Mouse (Mus musculus) left cerebral cortex, postnatal 25 days (tissue): ENCODE data around the gene Hoxa10. TPM values are rescaled to one million over a fixed set of nuclear protein-coding genes. Genes with fewer than 3 reads are reported as not detected.

Experiments used
- DNase-seq, 2 experiments: peaks; one replicate each; pipeline ENCODE4 v3.0.0; 2022; ENCODE audit warnings: low spot score in 2 of 2, mixed read lengths in 1 of 2
- intact Hi-C: fragments of 180-260 bp; cut with DNase I; formaldehyde crosslinking; loops from one replicate; pipeline ENCODE4 v1.15.1; 2025
- total RNA-seq, 2 experiments: library from RNA; stranded (reverse); gene quantifications; 2 replicates each; pipeline ENCODE4 v1.2.3; 2021

Hoxa10 gene
- total RNA-seq, 2 experiments from 2014 or later: not detected

DNA sequence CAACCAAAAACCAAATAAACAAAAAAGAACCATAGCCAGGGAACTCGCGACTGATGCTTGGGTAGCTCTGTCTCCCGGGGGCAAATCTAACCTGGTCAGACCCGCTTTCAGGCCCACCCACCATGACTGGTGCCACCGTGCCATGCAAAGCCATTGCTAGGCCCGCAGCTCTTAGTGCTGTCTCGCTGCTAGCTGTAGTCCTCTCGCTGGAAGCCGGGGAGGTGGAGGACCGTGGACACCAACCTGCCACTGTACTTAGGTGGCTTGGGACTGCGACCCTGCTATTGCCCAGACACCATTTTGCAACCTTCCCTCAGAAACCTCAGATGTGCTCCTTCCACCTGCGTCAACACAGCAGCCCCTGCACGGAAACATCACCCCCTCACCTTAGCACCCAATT lies 28.7 kb downstream of the Hoxa10 start:
- intact Hi-C loops: loop anchor here (5.0 kb wide), 1 partner anchor 205 kb away; no protein-coding TSS in a partner anchor
- no peak for DNase-seq

DNA sequence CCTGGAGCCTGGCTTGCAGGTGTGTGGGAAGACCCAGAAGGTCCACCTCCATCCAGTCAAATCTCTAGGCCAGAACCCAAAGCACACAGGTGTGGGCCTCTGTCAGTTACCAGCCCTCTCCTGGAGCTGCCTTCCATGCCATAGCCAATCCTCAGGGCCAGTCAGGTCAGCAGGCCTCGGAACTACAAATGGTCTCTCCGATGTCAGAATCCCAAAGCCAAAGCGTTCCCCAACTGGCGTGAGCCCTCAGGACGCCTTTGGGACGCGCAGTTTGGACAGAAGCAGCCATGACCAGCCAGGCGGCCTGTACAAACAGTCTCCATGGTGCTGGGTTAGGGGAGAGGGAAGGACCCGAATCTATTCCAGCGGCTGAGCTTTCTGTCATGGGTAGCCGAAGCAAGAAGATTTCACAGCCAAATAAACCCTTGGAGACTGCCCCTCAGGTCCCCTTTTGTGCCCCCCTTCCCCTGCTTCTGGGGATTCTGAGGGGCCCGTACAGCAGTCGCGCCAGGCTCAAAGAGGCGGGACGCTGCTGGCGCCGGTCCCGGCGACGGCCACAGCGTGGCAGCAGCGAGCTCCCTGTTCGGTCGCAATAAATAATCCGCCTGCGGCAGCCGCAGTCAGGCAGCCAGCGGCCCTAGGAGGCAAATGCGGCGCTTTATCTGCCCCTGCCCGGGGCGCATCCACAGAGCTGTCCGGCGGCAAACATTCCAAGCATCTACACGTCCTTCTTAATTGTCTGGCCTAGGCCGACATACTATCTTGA lies 29.3 kb downstream of the Hoxa10 start:
- intact Hi-C loops: loop anchor here (5.0 kb wide), 1 partner anchor 204 kb away; no protein-coding TSS in a partner anchor
- DNase-seq: peak; percentile 46 to 60

DNA sequence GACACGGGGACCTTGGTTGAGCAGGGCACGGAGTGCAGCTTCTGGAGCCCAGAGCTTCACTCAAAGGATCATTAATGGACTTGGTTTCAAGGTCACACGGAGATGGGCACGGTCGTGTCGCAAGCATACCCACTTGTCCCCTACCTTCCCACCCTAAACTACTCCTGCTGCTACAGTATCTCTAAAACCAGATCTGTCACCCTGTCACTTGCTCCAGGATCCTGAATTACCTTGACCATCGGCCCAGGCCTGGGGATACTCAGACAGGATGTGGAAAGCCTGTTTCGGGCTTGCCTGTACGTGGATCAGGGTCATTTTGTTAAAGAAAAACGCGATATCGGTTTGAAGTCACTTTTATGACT lies 31.0 kb downstream of the Hoxa10 start:
- no peak for DNase-seq
- intact Hi-C loops: loop anchor here (5.0 kb wide), 1 partner anchor 202 kb away; no protein-coding TSS in a partner anchor

DNA sequence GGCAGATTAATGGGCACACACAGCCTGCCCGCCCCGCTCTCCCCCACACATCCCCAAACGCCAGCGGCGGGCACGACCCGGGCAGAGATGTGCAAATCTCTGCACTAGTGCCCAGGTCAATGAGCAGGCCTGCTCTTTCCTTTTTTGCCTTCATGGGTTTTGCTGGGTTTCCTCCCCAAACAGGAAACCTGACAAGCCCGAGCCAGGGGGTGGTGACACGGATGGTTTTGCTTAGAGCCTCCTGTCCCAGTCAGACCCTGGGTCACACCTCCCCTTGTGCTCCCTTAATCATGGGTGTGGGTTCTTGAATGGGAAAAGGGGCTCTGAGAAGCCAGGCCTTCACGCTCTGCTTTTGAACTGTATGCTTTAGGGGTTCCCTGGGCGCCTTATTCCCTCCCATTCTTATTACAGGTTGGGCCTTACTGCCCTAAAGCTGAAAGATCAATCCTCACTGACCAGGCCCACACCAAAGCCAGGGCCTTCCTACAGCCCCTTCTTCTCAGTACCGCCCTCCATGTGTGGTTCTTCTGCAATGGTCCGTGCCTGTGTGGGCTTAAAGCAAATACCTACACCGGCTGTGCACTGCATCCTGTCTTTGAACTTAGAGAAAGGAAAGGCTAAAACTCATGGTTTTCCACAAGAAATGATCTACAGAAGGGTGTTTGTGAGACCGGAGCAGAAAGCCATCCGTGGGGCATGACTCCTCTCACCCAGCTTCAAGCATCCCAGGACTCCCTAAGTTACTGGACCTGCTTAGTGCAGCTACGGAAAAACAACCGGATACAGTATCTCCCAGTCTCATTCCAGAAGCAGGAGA lies 31.6 kb downstream of the Hoxa10 start:
- intact Hi-C loops: no loop called here
- no peak for DNase-seq

DNA sequence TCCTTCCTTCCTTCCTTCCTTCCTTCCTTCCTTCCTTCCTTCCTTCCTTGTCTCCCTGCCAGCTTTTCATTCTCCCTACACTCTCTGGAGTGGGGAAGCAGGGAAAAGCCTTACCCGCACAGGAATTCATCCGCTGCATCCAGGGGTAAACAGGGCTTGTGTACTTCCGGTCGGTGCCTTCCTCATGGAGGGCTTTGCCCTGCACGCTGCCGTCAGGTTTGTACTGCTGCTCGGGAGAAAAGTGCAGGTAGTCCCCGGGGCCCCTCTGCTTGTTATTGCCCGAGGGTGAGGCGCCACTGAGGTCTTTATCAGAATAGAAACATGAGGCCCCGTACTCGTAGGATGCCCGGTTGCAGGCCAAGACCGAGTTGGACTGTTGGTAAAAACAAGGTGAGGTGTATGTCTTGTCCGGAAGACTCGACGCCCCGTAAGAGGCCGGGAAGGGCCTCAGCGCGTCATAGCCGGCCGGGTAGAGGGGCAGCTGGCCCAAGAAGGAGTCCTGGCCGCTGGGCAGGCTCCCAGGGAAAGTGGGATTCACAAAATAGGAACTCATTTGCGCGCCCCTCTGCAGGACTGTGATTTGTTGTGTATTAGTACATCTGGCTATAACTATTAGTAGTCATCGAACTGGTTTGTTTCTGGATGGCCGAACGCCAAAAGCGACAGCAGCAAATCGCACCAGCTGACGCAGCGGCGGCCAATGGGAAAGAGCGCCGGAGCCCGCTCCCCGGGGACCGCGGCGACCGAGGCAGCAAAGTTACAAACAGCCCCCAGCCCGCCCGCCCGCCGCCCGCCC lies 32.4 kb downstream of the Hoxa10 start, which contains the start of gene Hoxa6:
TSS of gene Hoxa6 (minus strand) at position 651 of the 796 bp plus-strand sequence.
- DNase-seq: no peak
- intact Hi-C loops: no loop called here

DNA sequence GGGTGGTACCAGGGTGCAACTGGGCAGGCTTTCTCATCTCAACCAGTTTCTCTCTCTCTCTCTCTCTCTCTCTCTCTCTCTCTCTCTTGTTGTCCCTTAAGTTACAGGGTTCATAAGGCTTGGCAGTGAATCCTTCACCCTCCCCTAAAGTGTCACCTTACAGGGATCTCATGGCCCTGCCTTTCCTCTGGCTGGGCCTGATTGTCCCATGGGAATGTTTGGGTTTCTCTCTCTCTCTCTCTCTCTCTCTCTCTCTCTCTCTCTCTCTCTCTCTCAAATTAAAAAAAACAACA lies 33.0 kb downstream of the Hoxa10 start:
- intact Hi-C loops: no loop called here
- no peak for DNase-seq

DNA sequence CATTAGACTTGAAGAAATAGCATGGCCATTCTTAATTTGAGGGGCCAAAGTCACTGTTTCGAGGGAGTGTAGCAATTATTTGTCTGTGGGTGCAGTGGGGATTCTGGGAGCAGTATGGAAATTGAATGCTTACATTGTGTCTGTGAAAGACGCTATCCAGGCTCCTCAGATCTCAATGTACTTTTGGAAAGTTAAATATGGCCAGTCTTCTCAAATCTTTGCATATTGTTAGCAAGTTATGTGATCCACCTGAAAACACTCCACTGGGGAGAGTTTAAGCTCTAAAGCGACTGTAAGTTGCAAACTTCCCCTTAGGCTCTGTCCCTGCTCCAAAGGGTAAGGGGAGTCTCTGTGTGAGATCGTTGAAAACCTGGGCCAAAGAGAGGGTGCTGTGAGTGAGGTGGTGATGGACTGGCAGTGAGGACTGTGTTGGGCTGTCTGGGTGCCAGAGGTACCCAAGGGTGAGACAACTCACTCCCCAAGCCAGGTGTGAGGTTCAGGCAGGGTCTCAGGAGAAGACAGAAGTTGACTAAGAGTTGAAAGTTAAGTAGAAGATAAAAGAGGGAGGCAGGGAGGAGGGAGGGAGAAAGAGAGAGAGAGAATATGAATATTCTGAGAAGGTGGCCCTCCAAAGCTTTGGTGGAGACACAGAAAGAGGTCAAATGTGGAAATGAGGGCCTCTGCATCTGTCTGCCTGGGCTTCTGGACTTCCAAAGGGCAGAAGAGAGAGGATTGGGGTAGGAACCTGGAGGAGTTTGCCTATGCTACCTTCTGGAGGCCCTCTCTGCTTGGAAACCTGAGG lies 33.6 kb downstream of the Hoxa10 start:
- intact Hi-C loops: no loop called here

DNA sequence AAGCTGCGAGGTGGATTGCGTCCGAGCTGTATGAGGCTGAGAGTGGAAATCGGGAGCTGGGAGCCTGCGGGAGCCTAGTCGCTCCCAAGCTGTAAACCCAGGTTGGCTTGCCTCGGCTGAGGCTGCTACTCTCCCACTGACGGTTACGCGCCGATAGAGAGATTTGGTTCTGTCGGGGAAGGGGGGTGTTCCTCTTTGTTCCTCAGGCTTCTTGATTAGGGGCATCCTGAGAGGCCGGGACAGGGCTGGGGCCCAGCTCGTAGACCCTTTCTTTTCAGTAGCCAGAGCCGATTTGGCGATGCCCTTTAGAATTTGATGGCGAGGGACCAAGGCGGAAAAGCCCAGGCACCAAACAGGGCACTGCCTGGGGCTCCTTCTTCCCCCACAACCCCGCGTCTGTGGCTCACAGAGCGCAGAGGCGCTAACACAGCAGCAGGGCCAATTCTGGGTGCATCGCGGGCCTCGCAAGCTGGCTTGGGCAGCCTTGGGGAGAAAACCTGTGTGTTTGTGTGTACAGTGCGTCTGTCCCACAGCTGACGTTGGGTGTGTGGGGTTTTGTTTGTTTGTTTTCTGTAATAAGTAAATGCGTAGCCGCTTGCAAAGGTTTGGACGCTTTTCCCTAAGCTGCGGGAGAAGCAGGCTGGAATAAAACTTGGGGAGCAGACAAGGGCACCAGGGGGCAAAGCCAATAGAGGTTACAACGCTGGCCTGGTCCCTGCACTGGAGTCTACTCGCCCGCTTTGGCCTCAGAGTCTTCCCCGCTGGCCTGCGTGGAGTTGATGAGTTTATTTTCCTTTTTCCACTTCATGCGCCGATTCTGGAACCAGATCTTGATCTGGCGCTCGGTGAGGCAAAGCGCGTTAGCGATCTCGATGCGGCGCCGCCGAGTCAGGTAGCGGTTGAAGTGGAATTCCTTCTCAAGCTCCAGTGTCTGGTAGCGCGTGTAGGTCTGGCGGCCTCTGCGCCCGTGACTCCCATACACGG lies 34.7 kb downstream of the Hoxa10 start:
- DNase-seq: no peak
- intact Hi-C loops: no loop called here

More for the DNA sequence above, 33.6 kb downstream of the Hoxa10 start:
- DNase-seq: no peak

DNA sequence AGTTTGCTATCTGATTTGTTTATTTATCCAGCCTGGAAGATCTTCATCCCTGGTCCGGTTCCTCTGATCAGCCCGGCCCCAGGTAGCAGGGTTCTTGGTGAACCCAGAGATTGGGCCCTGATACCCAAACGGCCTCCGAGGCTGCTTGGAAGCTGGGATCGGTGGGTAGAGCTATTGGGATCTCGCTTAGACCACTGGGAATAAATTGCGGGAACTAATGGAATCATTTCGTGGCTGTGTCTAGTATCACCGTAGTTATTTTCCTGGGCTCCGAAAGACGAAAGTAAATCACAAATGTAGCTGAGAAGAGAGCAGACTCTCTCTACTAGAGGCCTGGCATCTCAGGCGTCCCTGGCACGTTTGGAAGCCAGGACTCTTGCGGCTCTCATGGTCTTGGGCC lies 35.4 kb downstream of the Hoxa10 start:
- no peak for DNase-seq

DNA sequence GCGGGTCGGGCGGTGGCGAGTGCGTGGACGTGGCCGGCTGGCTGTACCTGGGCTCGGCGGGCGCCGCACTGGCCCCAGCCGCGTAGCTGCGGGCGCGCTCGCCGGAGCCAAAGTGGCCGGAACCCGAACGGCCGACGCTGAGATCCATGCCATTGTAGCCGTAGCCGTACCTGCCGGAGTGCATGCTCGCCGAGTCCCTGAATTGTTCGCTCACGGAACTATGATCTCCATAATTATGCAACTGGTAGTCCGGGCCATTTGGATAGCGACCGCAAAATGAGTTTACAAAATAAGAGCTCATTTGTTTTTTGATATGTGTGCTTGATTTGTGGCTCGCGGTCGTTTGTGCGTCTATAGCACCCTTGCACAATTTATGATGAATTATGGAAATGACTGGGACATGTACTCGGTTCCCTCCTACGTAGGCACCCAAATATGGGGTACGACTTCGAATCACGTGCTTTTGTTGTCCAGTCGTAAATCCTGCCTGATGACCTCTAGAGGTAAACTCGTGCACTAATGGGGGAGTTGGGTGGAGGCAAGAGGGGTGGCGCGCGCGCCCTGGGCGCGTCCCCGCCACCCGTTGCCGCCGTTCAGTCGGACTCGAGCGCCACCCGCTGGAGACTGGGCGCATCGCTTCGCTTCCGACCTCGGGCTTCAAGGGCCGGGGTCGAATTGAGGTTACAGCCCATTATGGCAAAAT lies 36.5 kb downstream of the Hoxa10 start, which contains the start of gene Hoxa5:
TSS of gene Hoxa5 (minus strand) at position 538 of the 703 bp plus-strand sequence.
- intact Hi-C loops: loop anchor here (5.0 kb wide), 1 partner anchor 42 kb away; the partner anchor contains the start of gene Hoxa2
- no peak for DNase-seq

More for the DNA sequence above, 35.4 kb downstream of the Hoxa10 start:
- intact Hi-C loops: no loop called here

DNA sequence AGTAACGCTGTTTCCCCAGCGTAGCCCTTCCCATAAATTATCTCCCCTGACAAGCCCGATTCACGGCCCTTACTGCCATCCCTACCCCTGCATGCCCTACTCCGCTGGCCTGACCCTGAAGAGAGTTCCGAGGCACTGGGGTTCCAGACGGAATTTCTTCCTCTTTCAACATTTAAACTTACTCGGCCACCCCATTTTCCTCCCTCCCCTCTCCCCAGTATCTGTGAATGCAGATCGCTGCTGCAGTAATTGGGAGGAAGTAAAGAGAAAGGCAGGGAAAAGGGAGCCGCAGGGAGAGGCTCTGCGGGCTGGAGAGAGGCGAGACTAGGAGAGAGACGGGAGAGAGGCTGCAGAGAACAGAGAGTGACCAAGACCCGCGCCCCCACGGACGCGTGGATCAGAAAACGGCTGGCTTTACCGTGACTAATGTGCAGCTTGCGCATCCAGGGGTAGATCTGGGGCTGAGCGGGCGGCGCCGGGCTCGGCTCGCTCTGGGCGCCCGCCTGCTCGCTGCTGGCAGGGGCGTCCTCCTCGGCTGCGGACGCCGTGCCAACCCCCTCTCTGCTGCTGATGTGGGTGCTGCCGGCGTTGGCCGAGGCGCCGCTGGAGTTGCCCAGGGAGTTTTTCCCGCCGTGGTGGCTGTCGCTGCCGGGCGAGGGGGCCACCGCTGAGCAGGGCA lies 37.1 kb downstream of the Hoxa10 start:
- DNase-seq: no peak
- intact Hi-C loops: loop anchor here (5.0 kb wide), 1 partner anchor 41 kb away; the partner anchor contains the start of gene Hoxa2

DNA sequence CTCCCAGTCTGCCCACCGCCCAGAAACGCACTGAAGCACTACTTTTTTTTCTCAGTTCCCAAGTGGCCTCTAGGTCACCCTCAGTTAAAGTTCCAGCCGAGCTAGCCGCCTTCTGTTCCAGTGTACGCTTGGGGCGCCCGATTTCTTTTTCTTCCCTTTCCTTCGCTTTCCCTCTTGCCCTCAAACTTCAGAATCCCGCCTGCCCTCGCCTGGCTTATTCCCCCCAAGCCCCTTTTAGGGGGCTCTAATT lies 37.6 kb downstream of the Hoxa10 start:
- intact Hi-C loops: loop anchor here (5.0 kb wide), 1 partner anchor 41 kb away; the partner anchor contains the start of gene Hoxa2
- no peak for DNase-seq

DNA sequence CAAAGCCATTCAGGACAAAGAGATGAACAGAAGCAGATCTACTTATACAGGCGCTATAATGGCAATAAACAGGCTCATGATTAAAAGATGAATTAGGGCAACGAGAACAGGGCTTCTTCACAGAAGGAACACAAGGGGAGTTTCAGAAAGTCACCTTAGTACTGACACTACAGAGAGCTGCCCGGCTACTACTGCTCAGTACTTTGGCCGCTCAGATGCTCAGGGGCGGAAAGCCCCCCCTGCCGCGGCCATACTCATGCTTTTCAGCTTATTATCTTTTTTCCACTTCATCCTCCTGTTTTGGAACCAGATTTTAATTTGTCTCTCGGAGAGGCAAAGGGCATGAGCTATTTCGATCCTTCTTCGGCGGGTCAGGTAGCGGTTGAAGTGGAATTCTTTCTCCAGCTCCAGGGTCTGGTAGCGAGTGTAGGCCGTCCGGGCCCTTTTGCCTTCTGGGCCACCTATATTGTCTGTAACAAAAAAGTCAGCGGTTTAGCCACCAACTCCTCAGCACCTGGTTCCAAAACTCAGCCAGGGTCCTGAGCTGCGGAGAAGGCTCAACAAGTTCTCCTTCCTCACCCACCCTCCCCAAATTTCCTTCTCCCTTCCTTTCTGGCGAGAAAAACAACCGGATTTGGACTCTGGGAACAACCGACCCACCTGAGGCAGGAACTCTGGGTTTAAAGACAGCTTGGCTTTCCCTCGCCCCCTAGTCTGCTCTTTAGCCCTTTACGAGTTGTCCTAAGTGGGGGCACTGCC lies 38.1 kb downstream of the Hoxa10 start:
- intact Hi-C loops: loop anchor here (5.0 kb wide), 1 partner anchor 40 kb away; the partner anchor contains the start of gene Hoxa2
- no peak for DNase-seq

DNA sequence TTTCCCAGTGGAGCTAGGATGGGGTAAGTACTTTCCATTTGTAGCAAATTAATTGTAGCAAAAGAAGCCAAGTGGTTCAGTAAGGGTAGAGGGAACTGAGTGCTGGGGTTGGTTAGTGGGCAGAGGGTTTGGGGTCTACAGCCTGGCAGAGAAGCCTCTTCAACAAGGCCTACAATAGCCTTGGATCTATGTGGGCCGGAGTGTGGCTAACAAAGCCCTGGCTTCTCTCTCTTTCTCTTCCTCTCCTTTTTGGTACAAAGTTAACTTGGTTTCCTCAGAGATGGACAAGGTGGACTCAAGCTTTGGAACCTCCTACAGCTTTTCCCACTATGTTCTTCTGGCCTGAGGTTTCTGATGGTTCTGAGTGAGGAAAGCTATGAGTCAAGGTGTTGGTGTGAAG lies 39.4 kb downstream of the Hoxa10 start:
- DNase-seq: no peak
- intact Hi-C loops: loop anchor here (5.0 kb wide), 1 partner anchor 39 kb away; the partner anchor contains the start of gene Hoxa2

DNA sequence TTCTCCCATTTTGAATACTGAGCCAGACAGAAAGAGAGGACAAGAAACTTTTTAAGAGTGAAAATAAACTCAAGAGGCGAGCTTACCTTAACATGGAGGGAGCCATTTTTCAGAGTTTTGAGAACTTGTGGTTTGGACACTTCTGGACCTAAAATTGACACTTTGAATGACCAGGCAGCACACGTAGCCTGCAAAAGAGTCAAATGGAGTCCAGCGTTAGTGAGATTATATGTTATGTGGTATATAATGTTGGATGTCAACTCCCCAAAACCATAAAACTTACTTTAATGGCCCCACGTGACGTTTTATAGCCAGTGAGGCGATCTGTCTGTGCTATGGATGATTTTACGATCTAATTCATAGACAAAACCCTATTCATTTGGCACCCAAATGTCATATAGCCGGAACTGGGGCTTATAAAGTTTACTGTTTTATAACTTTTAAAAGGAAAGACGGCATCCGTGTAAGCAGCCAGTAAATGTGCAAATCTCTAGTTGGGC lies 39.9 kb downstream of the Hoxa10 start:
- DNase-seq: no peak
- intact Hi-C loops: loop anchor here (5.0 kb wide), 1 partner anchor 38 kb away; the partner anchor contains the start of gene Hoxa2
